Mouse (Mus musculus) kidney, postnatal 25 days (tissue): ENCODE results near the gene Pakap.

ENCODE experiments used
- DNase-seq, 2 experiments: peaks; one replicate each; pipeline ENCODE4 v3.0.0; 2021; ENCODE audit warnings: mixed read lengths in 2 of 2

The Pakap gene

DNA sequence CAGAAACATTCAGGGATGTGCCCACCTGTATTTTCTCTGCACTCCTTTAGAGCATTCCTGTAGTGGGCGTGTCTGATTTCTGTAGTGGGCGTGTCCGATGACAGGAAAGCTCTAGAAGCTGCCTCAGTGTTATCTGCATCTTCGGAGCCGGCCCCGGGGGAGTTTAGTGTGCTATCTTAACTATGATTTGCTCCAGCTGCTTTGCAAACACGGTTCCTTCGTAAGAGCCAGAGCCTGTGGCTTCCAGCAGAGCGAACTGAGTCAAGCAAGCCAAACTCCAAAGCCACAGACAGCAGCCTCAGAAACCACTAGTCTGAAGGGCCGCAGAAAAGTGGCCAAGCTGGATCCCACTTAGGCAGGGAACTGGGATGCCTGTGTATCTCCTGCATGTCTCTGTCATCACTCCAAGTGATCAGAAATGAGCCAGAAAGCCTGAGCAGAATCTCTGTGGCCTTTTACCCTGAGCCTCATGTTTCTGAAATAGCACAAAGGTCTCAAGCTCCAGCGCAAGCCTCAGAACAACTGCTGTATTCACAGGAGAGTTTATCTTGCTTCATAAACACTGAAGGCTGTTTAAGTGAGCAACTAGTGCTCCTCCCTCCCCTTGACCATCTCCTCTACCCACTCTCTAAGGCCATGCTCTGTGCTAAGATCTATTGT lies 205.0 kb downstream of the Pakap start:
- DNase-seq = peak in 1 of 2 experiments; percentile 53

GRCm38 (mm10) chr4:57774517-57774916 lies 206.5 kb downstream of the Pakap start:
- DNase-seq = no peak

DNA sequence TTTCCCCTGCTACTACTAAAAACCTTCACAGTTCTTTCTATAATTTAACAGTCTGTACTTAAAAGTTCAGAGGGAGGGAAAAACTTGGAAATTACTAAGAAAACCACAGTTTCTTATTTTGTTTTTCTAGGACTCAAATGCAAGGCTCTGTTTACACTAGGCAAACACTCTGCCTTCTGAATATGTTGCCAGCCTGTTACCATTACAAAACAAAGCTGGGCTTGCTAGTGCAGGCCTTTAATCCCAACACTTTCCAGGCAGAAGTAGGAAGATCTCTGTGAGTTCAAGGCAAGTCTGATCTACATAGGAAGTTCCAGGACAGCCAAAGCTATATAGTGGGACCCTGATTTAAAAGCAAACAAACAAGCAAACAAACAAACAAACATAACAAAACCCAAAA lies 207.6 kb downstream of the Pakap start:
- no peak for DNase-seq

- no peak for DNase-seq
Measured at GRCm38 (mm10) chr4:57780403-57780802, 212.4 kb downstream of the Pakap start.

GRCm38 (mm10) chr4:57780833-57781641 lies 213.1 kb downstream of the Pakap start:
- DNase-seq = no peak

GRCm38 (mm10) chr4:57781994-57782393 lies 214.0 kb downstream of the Pakap start:
- DNase-seq = peak; percentile 84 to 93

DNA sequence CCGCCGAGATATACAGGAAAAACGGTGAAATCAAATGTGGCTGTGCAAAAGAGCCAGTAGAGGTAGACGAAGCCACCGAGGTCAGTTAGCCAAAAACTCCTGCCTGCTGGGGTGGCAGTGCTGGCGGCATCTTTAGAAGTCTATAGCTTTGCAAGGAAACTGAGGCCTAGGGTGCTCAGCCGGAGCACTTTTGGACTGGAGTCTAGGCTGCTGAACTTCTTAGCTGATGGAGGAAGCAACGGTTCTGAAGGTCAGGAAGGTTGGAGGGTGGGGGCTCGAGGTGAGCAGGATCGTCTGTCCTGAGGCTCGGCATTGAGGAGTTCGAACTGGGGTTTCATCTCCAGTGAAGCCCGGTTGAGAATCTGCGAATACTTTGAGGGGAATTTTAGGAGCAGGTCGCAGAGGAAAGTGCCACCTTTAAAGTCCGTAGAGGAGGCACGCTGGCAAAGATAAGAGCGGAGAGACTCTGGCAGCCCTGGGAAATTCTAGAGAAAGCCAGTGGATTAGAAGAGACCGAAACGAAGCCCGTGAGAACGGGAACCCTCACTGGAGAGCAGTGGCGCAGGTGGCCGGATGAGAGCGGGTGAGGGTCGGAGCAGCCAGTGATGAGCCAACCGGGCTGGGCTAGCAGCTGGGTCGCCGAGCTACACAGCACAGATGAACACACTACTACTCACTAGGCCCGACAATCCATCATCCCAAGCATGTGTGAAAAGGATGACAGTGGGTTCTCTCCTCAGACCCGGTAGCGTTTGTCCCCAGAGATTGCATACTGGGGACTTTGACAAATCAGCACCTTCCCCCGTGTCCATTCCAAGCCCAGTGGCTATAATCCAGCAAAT lies 214.8 kb downstream of the Pakap start:
- peak in 1 of 2 experiments; percentile 54 for DNase-seq

DNA sequence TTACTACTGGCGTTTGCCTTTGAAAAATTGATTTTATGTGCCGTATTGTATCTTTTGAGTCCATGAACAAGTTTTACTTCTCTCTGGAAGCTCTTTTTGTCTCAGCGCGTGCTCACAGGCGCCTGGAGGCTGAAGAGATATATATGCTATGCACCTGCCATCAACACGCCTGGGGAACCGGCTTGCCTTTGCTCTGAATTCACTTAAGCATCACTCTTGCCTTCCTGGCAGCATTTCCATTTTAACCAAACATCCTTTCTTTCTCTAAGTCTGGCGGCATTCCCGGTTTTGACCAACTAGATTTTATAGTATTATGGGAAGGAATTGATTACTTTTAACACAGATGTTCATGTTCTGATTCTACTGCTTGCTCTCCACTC lies 215.4 kb downstream of the Pakap start:
- DNase-seq = no peak

DNA sequence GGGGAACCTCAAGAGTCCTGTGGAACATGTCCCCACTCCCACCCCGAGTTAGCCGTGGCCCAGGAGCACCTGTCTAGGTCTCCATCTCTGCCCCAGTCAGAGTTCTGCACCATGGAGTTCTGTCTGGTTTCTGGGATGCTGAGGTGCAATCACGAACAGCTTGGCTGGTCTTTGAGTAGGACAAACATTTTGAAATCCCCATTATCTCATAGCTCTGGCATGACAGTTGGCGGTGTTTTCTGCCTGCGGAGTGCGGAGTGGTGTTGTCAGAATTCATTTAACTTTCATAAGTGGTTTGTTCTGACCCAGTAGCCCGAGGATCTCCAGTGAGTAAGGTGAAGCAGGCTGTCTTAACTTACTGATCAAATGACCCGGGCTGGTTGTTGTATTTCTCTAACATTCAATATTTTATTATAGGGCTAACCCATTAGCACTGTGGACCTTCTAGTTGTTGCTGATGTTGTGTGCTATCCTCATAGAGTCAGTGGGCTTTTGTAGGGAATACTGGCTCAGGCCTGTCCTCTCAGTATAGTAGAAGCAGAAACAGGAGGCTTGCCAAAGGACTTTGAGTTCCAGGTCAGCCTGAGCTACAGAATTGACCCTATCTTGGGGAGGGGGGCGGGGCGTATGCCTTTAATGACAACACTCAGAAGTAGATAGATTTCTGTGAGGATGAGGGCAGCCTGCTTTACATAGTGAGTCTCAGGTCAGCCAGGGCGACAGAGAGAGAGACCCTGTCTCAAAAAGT lies 216.0 kb downstream of the Pakap start:
- peak; percentile 65 to 73 for DNase-seq

GRCm38 (mm10) chr4:57788709-57789108 lies 220.7 kb downstream of the Pakap start:
- DNase-seq = peak; percentile 38 to 63

DNA sequence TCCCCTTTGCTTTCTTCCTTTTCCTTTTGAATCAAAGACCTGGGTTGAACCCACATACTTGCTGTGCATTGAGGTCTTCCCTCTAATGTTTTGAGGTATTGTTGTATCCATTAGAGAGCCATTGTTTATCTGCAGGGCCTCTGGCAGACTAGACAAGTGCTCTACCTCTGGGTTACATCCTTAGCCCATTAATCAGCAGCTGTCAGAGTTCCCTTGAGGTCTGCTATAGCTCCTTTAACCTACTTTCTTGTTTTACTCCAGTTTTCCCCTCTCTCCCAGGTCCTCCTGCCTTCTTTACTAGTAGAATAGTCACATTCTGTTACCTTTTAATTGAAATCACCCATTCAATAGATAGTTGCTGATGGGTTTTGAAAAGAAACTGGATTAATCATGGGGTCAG lies 221.1 kb downstream of the Pakap start:
- no peak for DNase-seq

DNA sequence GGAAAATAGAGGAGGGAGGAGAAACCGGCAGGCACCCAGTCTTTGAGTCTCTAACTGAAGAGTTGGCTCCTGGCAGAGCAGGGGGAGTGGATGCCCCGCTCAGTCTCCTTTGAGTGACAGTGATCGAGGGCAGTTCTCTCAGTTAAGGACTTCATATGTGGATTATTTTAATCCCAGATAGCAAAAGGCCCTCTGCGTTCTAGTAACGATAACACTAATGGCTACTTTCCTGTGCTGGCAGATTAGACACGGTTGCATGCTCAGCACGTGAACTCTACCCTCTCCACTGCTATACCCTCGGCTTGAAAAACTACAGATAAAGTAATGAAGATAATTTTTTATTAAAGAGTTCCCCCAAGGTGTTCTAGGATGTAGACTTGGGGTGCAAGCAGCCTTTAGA lies 226.0 kb downstream of the Pakap start:
- no peak for DNase-seq

GRCm38 (mm10) chr4:57794547-57794946 lies 226.6 kb downstream of the Pakap start:
- no peak for DNase-seq

- DNase-seq = no peak
Measured at GRCm38 (mm10) chr4:57797548-57798285, 229.7 kb downstream of the Pakap start.

DNA sequence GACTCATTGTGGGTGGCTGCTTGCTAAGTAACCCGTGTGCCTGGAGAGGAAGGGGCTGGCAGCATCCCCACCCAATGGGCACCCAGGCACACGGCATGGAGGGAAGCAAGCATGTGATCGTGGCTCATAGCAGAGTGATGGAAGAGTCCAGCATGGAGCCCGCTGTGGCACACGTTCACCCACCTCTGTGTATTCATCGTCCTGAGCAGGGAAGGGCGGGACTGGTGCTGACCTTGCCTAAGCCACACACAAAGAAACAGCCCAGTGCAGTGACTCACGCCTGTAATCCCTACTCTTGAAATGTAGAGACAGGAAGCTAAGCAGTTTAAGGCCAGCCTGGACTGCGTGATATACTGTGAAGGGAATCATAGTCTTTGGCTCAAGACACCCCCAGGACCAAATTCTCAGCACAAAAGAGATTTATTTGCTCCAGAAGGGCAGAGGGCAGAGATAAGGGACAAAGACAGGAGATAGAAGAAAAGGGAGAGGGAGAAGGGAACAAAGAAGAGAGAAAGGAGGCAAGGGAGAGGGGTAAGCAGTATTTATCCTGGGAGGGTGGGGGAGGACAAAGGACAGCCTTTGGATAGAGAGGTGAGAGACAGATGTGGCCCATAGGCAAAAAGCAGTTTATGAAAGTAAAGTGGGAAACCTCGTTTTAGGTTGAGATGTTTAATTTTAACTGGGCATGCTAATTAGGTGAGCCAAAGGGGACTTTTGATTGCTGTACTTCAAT lies 230.5 kb downstream of the Pakap start:
- DNase-seq = no peak

DNA sequence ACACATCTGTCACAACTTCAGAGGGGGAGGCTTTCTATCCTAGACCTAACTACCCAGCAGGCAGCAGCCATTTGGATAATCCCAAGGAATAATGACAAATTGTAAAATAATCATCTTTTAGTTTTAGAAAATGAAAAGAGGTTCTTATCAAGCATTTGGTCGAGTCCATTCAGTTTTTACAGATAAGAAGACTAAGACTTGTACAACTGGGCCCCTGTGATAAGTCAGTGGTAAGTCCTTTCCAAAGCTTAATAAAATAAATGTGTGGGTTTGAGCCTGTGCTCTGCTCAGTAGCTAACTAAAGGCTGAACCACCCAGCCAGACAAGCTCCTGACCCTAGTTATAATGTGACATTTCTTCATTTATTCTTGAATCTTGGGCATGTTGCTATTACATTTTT lies 231.3 kb downstream of the Pakap start:
- no peak for DNase-seq

GRCm38 (mm10) chr4:57801239-57801638 lies 233.3 kb downstream of the Pakap start:
- peak in 1 of 2 experiments; percentile 36 for DNase-seq

GRCm38 (mm10) chr4:57801986-57802385 lies 234.0 kb downstream of the Pakap start:
- no peak for DNase-seq

- no peak for DNase-seq
Measured at GRCm38 (mm10) chr4:57802411-57802810, 234.4 kb downstream of the Pakap start.

- DNase-seq = no peak
Measured at GRCm38 (mm10) chr4:57804902-57805301, 236.9 kb downstream of the Pakap start.

GRCm38 (mm10) chr4:57809449-57809848 lies 241.5 kb downstream of the Pakap start:
- DNase-seq = no peak
